Mouse (Mus musculus) cerebellum, adult 9-11 months (tissue): Measurements from ENCODE around the gene AI837181.
"Not testable (repeated sequence)": the region's sequence is repeated elsewhere in the genome, so short reads cannot be mapped to it uniquely, and the experiment has no call there.

ENCODE experiments used
- DNase-seq: peaks from one replicate; pipeline ENCODE4 v3.0.0; 2022

AI837181 gene

GRCm38 (mm10) chr19:5424782-5425741 lies at the start of gene AI837181, which contains the start of gene Drap1:
TSS of gene AI837181 (plus strand) at chr19:5425144.
TSS of gene Drap1 (minus strand) at chr19:5424979.
- DNase-seq, result peak; percentile 91

GRCm38 (mm10) chr19:5377446-5377845 lies 47.5 kb upstream of the AI837181 start:
- no peak for DNase-seq

- DNase-seq, result no peak
These were observed 41.6 kb upstream of the AI837181 start for GRCm38 (mm10) chr19:5383326-5383725.

GRCm38 (mm10) chr19:5384715-5385114 lies 40.2 kb upstream of the AI837181 start:
- DNase-seq, result no peak

GRCm38 (mm10) chr19:5388011-5388441 lies 36.9 kb upstream of the AI837181 start:
- DNase-seq, result no peak

- DNase-seq, result peak; percentile 97
These were observed 36.2 kb upstream of the AI837181 start, which contains the start of gene Sart1 for GRCm38 (mm10) chr19:5388588-5389242. TSS of gene Sart1 (minus strand) at chr19:5388703.

GRCm38 (mm10) chr19:5389647-5390046 lies 35.3 kb upstream of the AI837181 start:
- DNase-seq, result peak; percentile 52

- no peak for DNase-seq
These were observed 34.5 kb upstream of the AI837181 start for GRCm38 (mm10) chr19:5390416-5390815.

- peak; percentile 77 for DNase-seq
These were observed 32.1 kb upstream of the AI837181 start for GRCm38 (mm10) chr19:5392892-5393291.

GRCm38 (mm10) chr19:5394168-5394567 lies 30.8 kb upstream of the AI837181 start:
- peak; percentile 77 for DNase-seq

- DNase-seq, result no peak
These were observed 29.6 kb upstream of the AI837181 start for GRCm38 (mm10) chr19:5395371-5395770.

GRCm38 (mm10) chr19:5401073-5401472 lies 23.9 kb upstream of the AI837181 start:
- not testable (repeated sequence) for DNase-seq

GRCm38 (mm10) chr19:5402293-5402692 lies 22.7 kb upstream of the AI837181 start, which contains the start of gene Tsga10ip:
TSS of gene Tsga10ip (minus strand) at chr19:5402526.
- no peak for DNase-seq

GRCm38 (mm10) chr19:5405924-5406323 lies 19.0 kb upstream of the AI837181 start:
- no peak for DNase-seq

GRCm38 (mm10) chr19:5406531-5407126 lies 18.3 kb upstream of the AI837181 start:
- DNase-seq, result peak; percentile 77

GRCm38 (mm10) chr19:5407133-5407532 lies 17.8 kb upstream of the AI837181 start:
- peak; percentile 79 for DNase-seq

GRCm38 (mm10) chr19:5408057-5409001 lies 16.6 kb upstream of the AI837181 start:
- DNase-seq, result no peak

GRCm38 (mm10) chr19:5409068-5409467 lies 15.9 kb upstream of the AI837181 start:
- DNase-seq, result no peak

GRCm38 (mm10) chr19:5410641-5411040 lies 14.3 kb upstream of the AI837181 start:
- no peak for DNase-seq

- no peak for DNase-seq
These were observed 13.0 kb upstream of the AI837181 start for GRCm38 (mm10) chr19:5411961-5412360.

GRCm38 (mm10) chr19:5413840-5414239 lies 11.1 kb upstream of the AI837181 start:
- DNase-seq, result no peak

- DNase-seq, result no peak
These were observed 10.4 kb upstream of the AI837181 start for GRCm38 (mm10) chr19:5414534-5414957.
